Mouse (Mus musculus) spleen, postnatal 36 days (tissue): ENCODE measurements around the gene Tbcd.

Experiments used
- DNase-seq, 2 experiments: peaks; one replicate each; pipeline ENCODE4 v3.0.0; 2022; ENCODE audit warnings: low spot score in 2 of 2, mixed read lengths in 1 of 2

The Tbcd gene

GRCm38 (mm10) chr11:121536528-121536927 is 84.8 kb downstream of the Tbcd start:
- no peak for DNase-seq

- no peak for DNase-seq
Observed at GRCm38 (mm10) chr11:121542471-121542870, 90.7 kb downstream of the Tbcd start.

GRCm38 (mm10) chr11:121543287-121543856 is 91.6 kb downstream of the Tbcd start:
- peak; percentile 29 to 59 for DNase-seq

- no peak for DNase-seq
Observed at GRCm38 (mm10) chr11:121543922-121544321, 92.2 kb downstream of the Tbcd start.

- no peak for DNase-seq
Observed at GRCm38 (mm10) chr11:121544755-121545397, 93.1 kb downstream of the Tbcd start.

GRCm38 (mm10) chr11:121545398-121546034 is 93.8 kb downstream of the Tbcd start:
- no peak for DNase-seq

GRCm38 (mm10) chr11:121547234-121547633 is 95.5 kb downstream of the Tbcd start:
- peak; percentile 30 to 60 for DNase-seq

GRCm38 (mm10) chr11:121547925-121548324 is 96.2 kb downstream of the Tbcd start:
- peak; percentile 51 to 73 for DNase-seq

GRCm38 (mm10) chr11:121548996-121549842 is 97.5 kb downstream of the Tbcd start:
- peak; percentile 47 to 64 for DNase-seq

- DNase-seq = no peak
Observed at GRCm38 (mm10) chr11:121549843-121550647, 98.3 kb downstream of the Tbcd start.

- DNase-seq = no peak
Observed at GRCm38 (mm10) chr11:121551206-121551799, 99.6 kb downstream of the Tbcd start.

- DNase-seq = peak in 1 of 2 experiments; percentile 13
Observed at GRCm38 (mm10) chr11:121552167-121552566, 100.4 kb downstream of the Tbcd start.

- DNase-seq = no peak
Observed at GRCm38 (mm10) chr11:121552846-121553457, 101.2 kb downstream of the Tbcd start.

GRCm38 (mm10) chr11:121553458-121553857 is 101.7 kb downstream of the Tbcd start:
- DNase-seq = no peak

- no peak for DNase-seq
Observed at GRCm38 (mm10) chr11:121556727-121557126, 105.0 kb downstream of the Tbcd start.

GRCm38 (mm10) chr11:121557946-121558345 is 106.2 kb downstream of the Tbcd start:
- no peak for DNase-seq

- DNase-seq = no peak
Observed at GRCm38 (mm10) chr11:121558522-121558921, 106.8 kb downstream of the Tbcd start.

- peak; percentile 54 to 62 for DNase-seq
Observed at GRCm38 (mm10) chr11:121559527-121560293, 108.0 kb downstream of the Tbcd start.

- no peak for DNase-seq
Observed at GRCm38 (mm10) chr11:121560294-121560663, 108.5 kb downstream of the Tbcd start.

GRCm38 (mm10) chr11:121563312-121563711 is 111.6 kb downstream of the Tbcd start:
- no peak for DNase-seq
